Mouse (Mus musculus) retina, postnatal 1 day (tissue): Measurements from ENCODE around the gene Slco2b1.
A peak's percentile ranks its signal among the peaks of the same experiment; 100 is the strongest.

ENCODE experiments used
- DNase-seq: peaks from one replicate; pipeline ENCODE4 v3.0.0-alpha.2; 2012

Slco2b1 gene

GRCm38 (mm10) chr7:99693387-99693786 is 17.8 kb downstream of the Slco2b1 start:
- no peak for DNase-seq

- DNase-seq = no peak
Measured at GRCm38 (mm10) chr7:99692396-99692795, 18.7 kb downstream of the Slco2b1 start.

GRCm38 (mm10) chr7:99690819-99691218 is 20.3 kb downstream of the Slco2b1 start:
- no peak for DNase-seq

- peak; percentile 50 for DNase-seq
Measured at GRCm38 (mm10) chr7:99684086-99684485, 27.1 kb downstream of the Slco2b1 start.

GRCm38 (mm10) chr7:99680771-99681170 is 30.4 kb downstream of the Slco2b1 start:
- no peak for DNase-seq

- no peak for DNase-seq
Measured at GRCm38 (mm10) chr7:99674890-99675289, 36.2 kb downstream of the Slco2b1 start.

- DNase-seq = no peak
Measured at GRCm38 (mm10) chr7:99674209-99674608, 36.9 kb downstream of the Slco2b1 start.

GRCm38 (mm10) chr7:99673188-99673587 is 38.0 kb downstream of the Slco2b1 start:
- DNase-seq = no peak

GRCm38 (mm10) chr7:99671544-99672435 is 39.4 kb downstream of the Slco2b1 start:
- DNase-seq = no peak

- DNase-seq = no peak
Measured at GRCm38 (mm10) chr7:99670915-99671314, 40.2 kb downstream of the Slco2b1 start.

GRCm38 (mm10) chr7:99668802-99669201 is 42.3 kb downstream of the Slco2b1 start:
- peak; percentile 41 for DNase-seq

- DNase-seq = no peak
Measured at GRCm38 (mm10) chr7:99667096-99667495, 44.0 kb downstream of the Slco2b1 start.

GRCm38 (mm10) chr7:99665731-99666452 is 45.2 kb downstream of the Slco2b1 start:
- no peak for DNase-seq

GRCm38 (mm10) chr7:99664571-99665485 is 46.3 kb downstream of the Slco2b1 start:
- no peak for DNase-seq

- no peak for DNase-seq
Measured at GRCm38 (mm10) chr7:99663507-99664220, 47.5 kb downstream of the Slco2b1 start.

- no peak for DNase-seq
Measured at GRCm38 (mm10) chr7:99662311-99662710, 48.8 kb downstream of the Slco2b1 start.

- DNase-seq = no peak
Measured at GRCm38 (mm10) chr7:99661571-99662230, 49.4 kb downstream of the Slco2b1 start.

- DNase-seq = no peak
Measured at GRCm38 (mm10) chr7:99661071-99661470, 50.1 kb downstream of the Slco2b1 start.

GRCm38 (mm10) chr7:99659379-99660029 is 51.6 kb downstream of the Slco2b1 start:
- DNase-seq = peak; percentile 90

GRCm38 (mm10) chr7:99654244-99654643 is 56.9 kb downstream of the Slco2b1 start:
- no peak for DNase-seq

- DNase-seq = peak; percentile 41
Measured at GRCm38 (mm10) chr7:99649585-99649984, 61.6 kb downstream of the Slco2b1 start.
